Mouse (Mus musculus): Measurements from ENCODE around the gene Dync1li1.

- TF ChIP-seq POLR2A (IDR thresholded peaks at IDR 0.05; ENCODE audit: borderline replicate concordance, extremely low read depth, low read depth, low read length) (no peak), CTCF (IDR thresholded peaks at IDR 0.05; ENCODE audit: insufficient read depth, low read length) (no peak)
Observed at GRCm38 (mm10) chr9:114760353-114760752, 71.8 kb downstream of the Dync1li1 start.

Data from lung, adult 2 months (tissue).